Mouse (Mus musculus): ENCODE data around the gene Anxa1. TPM values are rescaled to one million over a fixed set of nuclear protein-coding genes. Genes with fewer than 3 reads are reported as not detected.
A peak's percentile ranks its signal among the peaks of the same experiment; 100 is the strongest.

The Anxa1 gene
- polyA plus RNA-seq, 1 experiment from 2014 or later, result 654 TPM

DNA sequence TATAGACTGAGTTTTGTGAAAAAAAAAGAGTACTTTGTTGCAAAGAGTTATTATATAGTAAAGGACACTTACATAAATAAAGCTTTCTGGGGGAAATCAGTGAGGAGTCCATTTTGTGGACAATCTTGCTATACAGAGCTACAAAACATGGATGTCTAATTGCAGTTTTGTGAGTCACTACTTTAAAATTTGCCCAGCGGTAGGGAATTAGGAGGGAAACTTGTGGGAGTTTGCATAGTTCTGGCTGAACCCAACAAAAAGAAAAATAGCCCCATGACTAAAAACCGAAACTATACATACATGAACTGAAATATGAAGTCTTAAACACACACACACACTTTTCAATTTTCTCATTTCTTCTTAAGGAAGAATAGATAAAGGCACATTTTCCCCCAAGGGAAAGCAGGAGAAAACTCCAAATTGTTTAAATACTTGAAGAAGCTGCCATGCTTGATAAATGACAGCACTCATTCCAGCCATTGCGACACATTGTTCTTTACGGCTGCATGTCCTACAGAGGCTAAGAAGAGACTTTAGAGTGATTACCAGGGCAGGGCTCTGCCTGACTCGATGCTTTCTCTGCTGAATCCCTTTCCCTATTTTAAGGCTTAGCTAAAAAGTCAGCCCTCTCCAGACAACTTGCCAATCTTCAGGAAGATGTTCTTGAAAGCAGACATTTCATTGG, 11.9 kb upstream of the Anxa1 start:
- 33% methylated on average over 5 of the region's 5 CpGs for WGBS
- Histone ChIP-seq H3K36me3 (no peaks in the 10 kb centered on the region), H3K27ac (no peak overlapping the region), H3K27me3 (replicated peaks) (no peaks in the 10 kb centered on the region), H3K9me3 (no peaks in the 10 kb centered on the region), H3K4me3 (replicated peaks) (no peak overlapping the region), H3K9ac (no peak overlapping the region), H3K4me2 (no peak overlapping the region), H3K4me1 (no peaks in the 10 kb centered on the region)
- no peak for ATAC-seq (ENCODE audit: insufficient read depth, low FRiP score, low read depth)

DNA sequence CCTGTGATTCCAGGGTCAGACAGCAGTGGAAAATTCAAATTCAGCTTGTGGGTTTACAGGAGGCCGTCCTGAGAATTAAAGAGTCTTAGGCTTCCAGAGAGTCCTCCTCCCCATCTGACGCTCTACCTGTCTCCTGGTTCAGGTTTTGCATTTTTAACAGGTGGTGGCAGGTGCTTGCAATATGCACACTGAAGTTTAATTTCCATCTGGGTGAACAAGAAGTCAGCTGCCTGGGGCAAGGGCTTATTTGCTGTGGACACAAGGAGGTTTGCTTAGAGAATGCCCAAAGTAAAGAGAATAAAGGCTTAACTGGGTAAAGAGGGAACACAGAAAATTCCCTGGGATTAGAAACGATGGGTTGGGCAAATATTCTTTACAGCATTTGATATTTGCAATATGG, 11.2 kb upstream of the Anxa1 start:
- WGBS, result 66% methylated on average over 3 of the region's 3 CpGs
- H3K4me2 ChIP-seq, result no peak overlapping the region
- H3K4me1 ChIP-seq, result no peaks in the 10 kb centered on the region
- no peak overlapping the region for H3K4me3 ChIP-seq (replicated peaks)
- peak overlapping the region; percentile 40; the same call in 1 of the 2 replicates for H3K27ac ChIP-seq
- no peak for ATAC-seq (ENCODE audit: insufficient read depth, low FRiP score, low read depth)
- no peak overlapping the region for H3K9ac ChIP-seq
- no peaks in the 10 kb centered on the region for H3K9me3 ChIP-seq
- H3K27me3 ChIP-seq (replicated peaks), result no peaks in the 10 kb centered on the region
- H3K36me3 ChIP-seq, result no peaks in the 10 kb centered on the region

DNA sequence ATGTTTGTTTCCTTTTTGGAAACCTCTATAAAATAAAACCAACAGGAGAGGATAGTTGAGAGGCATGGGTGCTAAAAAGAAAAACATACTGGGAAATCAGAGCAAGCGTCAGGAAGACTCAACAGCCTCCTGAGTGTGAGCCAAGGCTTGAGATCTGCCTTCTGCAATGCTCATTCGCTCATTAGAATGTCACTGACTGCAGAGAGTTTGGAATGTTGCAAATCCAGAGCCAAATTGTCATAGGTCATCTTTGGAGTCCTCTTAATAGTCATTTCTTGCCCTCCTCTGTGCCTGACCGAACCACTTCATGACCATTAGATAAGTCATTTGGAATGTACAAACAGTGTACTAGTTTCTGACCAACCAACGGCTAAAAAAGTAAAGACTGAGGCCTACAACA, 8.4 kb upstream of the Anxa1 start:
- Histone ChIP-seq H3K4me3 (replicated peaks) (no peak overlapping the region), H3K9ac (no peak overlapping the region), H3K36me3 (no peaks in the 10 kb centered on the region), H3K4me2 (no peak overlapping the region), H3K27ac (no peak overlapping the region), H3K9me3 (no peaks in the 10 kb centered on the region), H3K27me3 (replicated peaks) (no peaks in the 10 kb centered on the region), H3K4me1 (no peaks in the 10 kb centered on the region)
- 66% methylated on average over 4 of the region's 4 CpGs for WGBS
- ATAC-seq (ENCODE audit: insufficient read depth, low FRiP score, low read depth), result no peak

DNA sequence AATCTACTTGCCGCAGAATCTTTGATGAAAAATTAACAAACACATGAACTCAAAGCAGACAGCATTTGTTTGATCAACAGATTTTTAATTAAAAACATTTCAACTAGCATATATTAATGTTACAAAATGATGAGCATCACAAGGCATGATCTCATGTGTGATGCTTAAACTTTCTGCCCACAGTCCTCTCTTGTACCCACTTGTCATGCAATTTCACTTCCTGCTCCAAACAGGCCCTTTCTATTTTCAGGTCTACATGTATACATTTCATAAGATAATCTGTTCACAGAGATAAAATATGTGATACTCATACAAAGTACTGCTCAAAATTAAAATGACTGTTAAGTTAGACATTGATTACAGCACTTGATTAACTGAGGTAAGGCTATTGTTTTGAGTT, 6.3 kb upstream of the Anxa1 start:
- no peak overlapping the region for H3K27ac ChIP-seq
- 92% methylated on average over 1 of the region's 1 CpGs for WGBS
- no peak for ATAC-seq (ENCODE audit: insufficient read depth, low FRiP score, low read depth)
- H3K27me3 ChIP-seq (replicated peaks), result no peaks in the 10 kb centered on the region
- no peak overlapping the region for H3K9ac ChIP-seq
- no peak overlapping the region for H3K4me2 ChIP-seq
- no peaks in the 10 kb centered on the region for H3K4me1 ChIP-seq
- H3K4me3 ChIP-seq (replicated peaks), result no peak overlapping the region
- H3K9me3 ChIP-seq, result no peaks in the 10 kb centered on the region
- H3K36me3 ChIP-seq, result no peaks in the 10 kb centered on the region

DNA sequence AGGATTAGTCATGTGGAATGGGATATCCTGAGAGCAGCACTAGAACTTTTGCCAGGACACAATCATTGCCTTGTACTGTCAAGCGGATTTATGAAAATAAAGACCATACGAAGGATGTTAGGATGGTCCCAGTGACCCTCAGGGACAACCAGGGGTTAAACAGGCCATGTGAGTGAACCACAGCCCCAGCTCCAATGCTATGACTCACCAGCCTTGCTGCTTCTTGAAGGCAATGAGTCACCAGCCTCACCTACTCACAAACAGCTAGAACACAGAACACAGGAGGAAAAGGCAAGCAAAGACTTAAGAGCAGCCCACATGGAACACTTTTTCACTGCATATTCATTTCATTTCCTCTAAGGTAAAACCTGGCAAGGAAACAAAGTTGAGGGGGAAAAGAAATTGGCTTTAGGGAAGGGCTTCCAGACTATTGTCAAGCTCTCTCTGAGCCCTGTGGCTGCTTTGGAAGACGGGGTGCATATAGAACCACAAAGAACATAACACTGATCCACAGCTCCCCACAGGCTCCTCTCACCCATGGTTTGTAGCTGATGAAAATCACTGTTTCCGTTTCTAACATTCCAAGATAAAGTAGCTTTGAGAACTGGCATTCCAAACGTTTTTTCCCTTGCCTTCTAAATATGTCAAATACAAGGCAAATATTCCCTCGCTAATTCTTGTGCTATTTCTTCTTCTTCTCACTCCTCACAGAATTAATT, 3.0 kb upstream of the Anxa1 start:
- Histone ChIP-seq H3K36me3 (no peaks in the 10 kb centered on the region), H3K9me3 (no peaks in the 10 kb centered on the region), H3K4me1 (no peaks in the 10 kb centered on the region), H3K4me3 (replicated peaks) (no peak overlapping the region), H3K27me3 (replicated peaks) (no peaks in the 10 kb centered on the region), H3K27ac (peak overlapping the region; percentile 31; the same call in 1 of the 2 replicates), H3K4me2 (no peak overlapping the region), H3K9ac (no peak overlapping the region)
- 58% methylated on average over 6 of the region's 6 CpGs for WGBS
- ATAC-seq (ENCODE audit: insufficient read depth, low FRiP score, low read depth), result no peak

DNA sequence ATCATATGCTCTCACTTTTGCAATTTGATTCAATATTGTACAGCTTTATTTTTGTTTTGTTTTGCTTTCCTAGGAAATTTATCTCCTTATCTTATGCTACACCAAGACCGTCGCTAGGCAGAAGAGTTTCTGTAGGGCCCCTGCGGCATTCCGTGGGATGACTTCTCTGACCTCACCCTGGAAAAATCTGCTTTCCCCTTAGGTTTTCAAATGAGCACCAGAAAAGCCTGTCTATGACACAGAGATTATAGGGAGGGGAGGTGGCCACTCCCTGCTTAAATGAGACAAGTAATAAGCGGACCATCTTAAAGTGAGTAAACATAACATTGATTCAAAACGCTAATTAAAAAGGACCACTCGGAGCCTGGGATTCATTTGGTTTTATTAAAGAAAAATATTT, 1.0 kb downstream of the Anxa1 start:
- Histone ChIP-seq H3K27ac (peak overlapping the region; percentile 71; the same call in 1 of the 2 replicates), H3K9ac (no peak overlapping the region), H3K4me1 (no peaks in the 10 kb centered on the region), H3K27me3 (replicated peaks) (no peaks in the 10 kb centered on the region), H3K36me3 (no peaks in the 10 kb centered on the region), H3K4me2 (peak overlapping the region; percentile 26), H3K4me3 (replicated peaks) (peak overlapping the region; percentile 30), H3K9me3 (no peaks in the 10 kb centered on the region)
- 43% methylated on average over 7 of the region's 7 CpGs for WGBS
- ATAC-seq (ENCODE audit: insufficient read depth, low FRiP score, low read depth), result no peak

DNA sequence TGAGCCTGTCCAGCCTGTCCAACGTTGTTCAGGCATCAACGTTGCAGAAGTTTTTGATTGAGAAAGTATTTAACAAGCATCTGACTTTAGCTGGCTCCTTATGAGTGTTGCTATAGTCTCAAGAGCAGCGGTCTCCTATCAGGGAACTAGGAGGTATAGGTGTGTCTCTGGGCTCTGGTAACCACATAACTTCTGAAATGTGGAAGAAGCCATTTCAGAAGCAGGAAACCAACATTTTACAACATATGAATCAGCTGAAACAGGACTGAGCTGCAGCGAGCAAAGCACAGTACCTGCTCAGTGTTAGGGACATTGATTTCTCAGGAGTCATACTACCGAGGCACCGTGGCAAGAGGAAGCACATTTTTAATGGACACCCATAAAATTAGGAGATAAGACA, 1.5 kb downstream of the Anxa1 start:
- Histone ChIP-seq H3K9me3 (no peaks in the 10 kb centered on the region), H3K36me3 (no peaks in the 10 kb centered on the region), H3K4me2 (peak overlapping the region; percentile 26), H3K4me1 (no peaks in the 10 kb centered on the region), H3K27ac (peak overlapping the region; percentile 71; the same call in 1 of the 2 replicates), H3K27me3 (replicated peaks) (no peaks in the 10 kb centered on the region), H3K9ac (no peak overlapping the region), H3K4me3 (replicated peaks) (peak overlapping the region; percentile 30)
- 59% methylated on average over 6 of the region's 6 CpGs for WGBS
- ATAC-seq (ENCODE audit: insufficient read depth, low FRiP score, low read depth), result peak; percentile 43; the same call in 1 of the 2 replicates

DNA sequence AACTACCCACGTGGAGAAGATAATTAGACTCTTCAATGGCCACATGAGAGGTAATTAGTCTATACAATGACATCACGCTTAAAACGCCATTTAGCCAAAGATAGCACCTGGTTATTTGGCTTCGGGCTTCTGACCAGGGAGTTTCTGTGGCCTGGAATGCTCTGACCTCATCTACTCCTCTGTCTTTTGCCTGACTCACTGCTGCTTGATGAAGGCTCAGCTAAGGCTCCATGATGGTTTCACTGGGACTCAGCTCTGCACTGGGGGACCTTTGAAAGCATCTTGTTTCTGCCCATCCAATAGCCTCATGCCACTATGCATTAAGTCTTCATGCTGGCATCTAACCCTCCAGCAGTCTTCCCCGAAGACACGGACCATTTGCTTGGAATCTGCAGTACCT, 2.5 kb downstream of the Anxa1 start:
- H3K27ac ChIP-seq, result no peak overlapping the region
- H3K4me2 ChIP-seq, result peak overlapping the region; percentile 16; the same call in 1 of the 2 replicates
- no peak overlapping the region; the same call in 1 of the 2 replicates for H3K4me3 ChIP-seq (replicated peaks)
- 78% methylated on average over 6 of the region's 6 CpGs for WGBS
- H3K9me3 ChIP-seq, result no peaks in the 10 kb centered on the region
- H3K9ac ChIP-seq, result no peak overlapping the region
- no peaks in the 10 kb centered on the region for H3K27me3 ChIP-seq (replicated peaks)
- no peaks in the 10 kb centered on the region for H3K4me1 ChIP-seq
- no peaks in the 10 kb centered on the region for H3K36me3 ChIP-seq
- no peak for ATAC-seq (ENCODE audit: insufficient read depth, low FRiP score, low read depth)

DNA sequence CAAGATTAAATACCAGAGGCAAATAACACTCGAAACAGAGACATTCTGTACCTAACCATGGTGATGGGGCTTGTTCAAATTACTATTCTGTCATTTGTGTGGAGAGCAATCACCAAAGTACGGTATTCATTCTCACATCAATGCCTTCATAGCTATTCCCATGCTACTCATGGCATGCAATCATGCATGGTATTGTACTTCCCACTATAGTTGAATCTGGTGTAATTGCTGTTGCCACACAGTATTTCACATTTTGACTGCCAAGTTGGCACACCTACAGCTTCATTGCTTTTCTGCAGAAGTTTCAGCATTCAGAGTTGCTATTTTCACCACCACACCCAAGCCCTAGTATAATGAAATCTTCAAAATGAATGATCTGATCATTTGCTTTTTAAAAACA, 4.4 kb downstream of the Anxa1 start:
- ATAC-seq (ENCODE audit: insufficient read depth, low FRiP score, low read depth), result no peak
- H3K9me3 ChIP-seq, result no peaks in the 10 kb centered on the region
- H3K27ac ChIP-seq, result no peak overlapping the region
- no peaks in the 10 kb centered on the region for H3K4me1 ChIP-seq
- no peak overlapping the region for H3K4me2 ChIP-seq
- H3K4me3 ChIP-seq (replicated peaks), result no peak overlapping the region
- WGBS, result 78% methylated on average over 2 of the region's 2 CpGs
- no peak overlapping the region for H3K9ac ChIP-seq
- no peaks in the 10 kb centered on the region for H3K36me3 ChIP-seq
- H3K27me3 ChIP-seq (replicated peaks), result no peaks in the 10 kb centered on the region

DNA sequence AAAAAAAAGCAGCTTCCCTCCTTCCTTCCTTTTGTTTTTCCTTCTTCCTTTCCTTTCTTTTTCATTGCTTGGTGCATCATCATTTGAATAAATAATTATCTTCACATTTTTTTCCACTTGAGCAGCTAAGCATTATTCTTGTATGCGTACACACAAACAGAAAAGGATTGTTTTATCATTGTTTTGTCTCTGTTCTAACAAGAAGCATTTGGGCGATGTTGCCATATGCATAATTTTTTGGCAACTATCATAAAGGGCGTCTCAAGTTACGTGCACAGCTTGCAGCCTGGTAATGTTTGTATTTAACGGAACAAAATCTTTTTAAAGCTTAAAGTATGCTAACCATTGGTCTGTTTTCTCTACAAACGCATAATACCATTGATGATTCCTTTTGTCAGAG, 5.1 kb downstream of the Anxa1 start:
- H3K9ac ChIP-seq, result no peak overlapping the region
- H3K36me3 ChIP-seq, result no peaks in the 10 kb centered on the region
- WGBS, result 74% methylated on average over 6 of the region's 6 CpGs
- no peaks in the 10 kb centered on the region for H3K4me1 ChIP-seq
- no peak overlapping the region for H3K27ac ChIP-seq
- ATAC-seq (ENCODE audit: insufficient read depth, low FRiP score, low read depth), result no peak
- H3K9me3 ChIP-seq, result no peaks in the 10 kb centered on the region
- no peaks in the 10 kb centered on the region for H3K27me3 ChIP-seq (replicated peaks)
- H3K4me2 ChIP-seq, result no peak overlapping the region
- no peak overlapping the region for H3K4me3 ChIP-seq (replicated peaks)

DNA sequence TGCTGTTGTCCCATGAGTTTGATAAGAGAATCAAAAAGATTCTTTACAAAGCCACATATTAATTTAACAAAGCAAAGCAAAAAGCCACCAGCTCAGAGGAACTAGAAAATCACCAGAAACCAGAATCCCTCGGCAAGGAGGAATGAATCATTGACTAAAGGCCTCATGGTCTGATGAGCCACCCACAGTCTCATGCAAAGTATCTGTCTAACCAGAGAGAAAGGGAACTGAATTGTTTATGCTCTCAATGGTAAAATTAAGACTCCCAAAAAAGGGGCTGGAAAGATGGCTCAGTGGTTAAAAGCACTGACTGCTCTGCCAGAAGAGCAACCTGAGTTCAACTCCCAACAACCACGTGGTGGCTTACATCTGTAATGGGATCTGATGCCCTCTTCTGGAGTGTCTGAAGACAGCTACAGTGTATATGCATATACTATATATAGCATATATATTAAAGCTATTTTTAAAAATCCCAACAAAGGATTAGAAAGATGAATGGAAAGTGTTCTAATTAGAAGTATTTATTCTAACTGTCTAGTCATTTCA, 9.5 kb downstream of the Anxa1 start:
- Histone ChIP-seq H3K36me3 (no peaks in the 10 kb centered on the region), H3K27me3 (replicated peaks) (no peaks in the 10 kb centered on the region), H3K4me2 (no peak overlapping the region), H3K9me3 (no peaks in the 10 kb centered on the region), H3K4me1 (no peaks in the 10 kb centered on the region), H3K4me3 (replicated peaks) (no peak overlapping the region), H3K9ac (no peak overlapping the region), H3K27ac (no peak overlapping the region)
- 56% methylated on average over 2 of the region's 2 CpGs for WGBS
- no peak for ATAC-seq (ENCODE audit: insufficient read depth, low FRiP score, low read depth)

DNA sequence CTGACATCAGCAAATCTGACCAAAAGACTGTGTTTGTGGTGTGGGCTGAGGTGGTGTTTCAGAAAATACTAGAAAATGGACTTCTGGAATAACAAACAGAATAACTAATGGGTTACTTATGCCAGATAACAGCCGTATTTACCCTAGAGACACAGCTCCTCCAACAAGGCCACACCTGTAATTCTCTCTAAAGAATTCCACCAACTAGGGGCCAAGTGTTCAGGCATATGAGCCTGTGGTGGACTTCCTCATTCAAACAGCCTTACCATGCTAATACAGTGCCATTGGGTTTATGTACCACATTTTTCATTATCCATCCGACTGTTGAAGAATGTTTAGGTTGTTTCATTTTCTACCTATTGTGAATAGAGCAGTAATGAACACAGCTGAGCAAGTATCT, 20.6 kb downstream of the Anxa1 start:
- Histone ChIP-seq H3K4me3 (replicated peaks) (no peak overlapping the region), H3K4me2 (no peak overlapping the region), H3K27ac (no peak overlapping the region), H3K9me3 (no peaks in the 10 kb centered on the region), H3K36me3 (no peaks in the 10 kb centered on the region), H3K9ac (no peak overlapping the region), H3K27me3 (replicated peaks) (no peaks in the 10 kb centered on the region), H3K4me1 (no peaks in the 10 kb centered on the region)
- no peak for ATAC-seq (ENCODE audit: insufficient read depth, low FRiP score, low read depth)
- 81% methylated on average over 2 of the region's 2 CpGs for WGBS
